Mouse (Mus musculus) cerebellum, postnatal 4 days (tissue): ENCODE measurements around the gene Cdhr4.
"Not testable (repeated sequence)": the region's sequence is repeated elsewhere in the genome, so short reads cannot be mapped to it uniquely, and the experiment has no call there.

Source experiments
- DNase-seq, 2 experiments: peaks; one replicate each; pipeline ENCODE4 v3.0.0; 2022; ENCODE audit warnings: low spot score in 2 of 2, mixed read lengths in 1 of 2

Cdhr4 gene

DNA sequence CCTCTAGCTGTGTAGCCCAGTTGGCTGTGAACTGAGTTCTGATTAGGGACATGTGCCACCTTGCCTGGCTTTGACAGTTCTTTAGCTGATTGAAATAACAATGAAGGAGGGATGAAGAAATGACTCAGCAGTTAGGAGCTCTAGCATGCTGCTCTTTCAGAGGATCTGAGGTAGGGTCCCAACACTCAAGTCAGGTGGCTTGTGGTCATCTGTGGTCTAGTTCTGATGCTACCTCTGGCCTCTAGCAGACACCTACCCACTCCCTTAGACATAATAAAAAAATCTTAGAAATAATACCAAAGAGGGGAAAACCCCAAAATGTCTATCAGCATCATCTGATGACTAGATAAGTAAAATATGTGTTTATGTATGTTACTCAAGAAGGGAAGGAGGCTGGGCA, 18.1 kb downstream of the Cdhr4 start:
- DNase-seq = no peak

DNA sequence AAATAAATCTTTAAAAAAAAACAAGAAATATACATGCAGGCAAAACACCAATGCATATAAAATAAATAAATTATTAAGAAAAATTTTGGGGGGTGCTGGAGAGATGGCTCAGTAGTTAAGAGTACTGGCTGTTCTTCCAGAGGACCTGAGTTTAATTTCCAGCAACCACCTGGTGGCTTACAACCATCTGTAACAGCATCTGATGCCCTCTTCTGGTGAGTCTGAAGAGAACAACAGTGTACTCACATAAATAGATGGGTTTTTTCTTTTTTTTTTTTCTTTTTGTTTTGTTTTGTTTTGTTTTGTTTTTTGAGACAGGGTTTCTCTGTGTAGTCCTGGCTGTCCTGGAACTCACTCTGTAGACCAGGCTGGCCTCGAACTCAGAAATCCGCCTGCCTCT, 21.3 kb downstream of the Cdhr4 start:
- DNase-seq = not testable (repeated sequence)

DNA sequence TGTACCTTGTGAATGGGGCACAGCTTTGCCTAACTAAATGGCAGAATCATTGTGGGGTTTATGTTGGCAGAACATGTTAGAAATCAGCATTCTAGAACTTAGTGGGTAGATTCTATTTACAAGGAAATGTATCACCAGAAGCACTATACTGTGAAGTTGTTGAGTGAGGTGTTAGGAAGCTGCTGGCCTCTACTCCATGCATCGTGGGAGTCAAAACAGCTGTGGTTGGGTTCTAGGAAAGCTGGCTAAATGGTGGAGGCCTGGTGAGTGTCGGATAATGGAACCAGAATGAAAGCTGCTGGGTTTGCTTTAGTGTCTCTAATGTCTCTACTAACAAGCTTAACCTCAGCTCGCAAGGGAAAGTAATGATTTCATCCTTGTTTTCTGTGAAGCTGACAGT, 24.8 kb downstream of the Cdhr4 start:
- no peak for DNase-seq

DNA sequence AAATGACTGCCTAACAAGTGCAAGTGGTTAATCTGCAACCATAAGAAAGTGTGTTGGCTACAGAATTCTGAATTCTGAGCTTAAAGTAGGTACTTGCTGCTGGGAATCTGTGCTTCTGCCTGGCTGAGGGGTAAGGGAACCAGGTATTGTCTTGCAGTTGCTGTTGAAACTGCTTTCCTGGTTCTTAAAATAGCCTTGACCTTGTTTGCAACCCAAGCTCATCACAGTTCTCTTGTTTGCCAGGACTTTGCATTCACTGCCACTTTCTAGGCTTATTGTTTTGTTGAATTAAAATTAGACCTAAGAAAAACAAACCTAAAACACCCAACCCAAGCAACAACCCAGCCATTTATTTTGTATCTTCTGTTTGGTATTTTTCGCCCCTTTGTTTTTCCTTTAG, 28.4 kb downstream of the Cdhr4 start:
- DNase-seq = no peak

DNA sequence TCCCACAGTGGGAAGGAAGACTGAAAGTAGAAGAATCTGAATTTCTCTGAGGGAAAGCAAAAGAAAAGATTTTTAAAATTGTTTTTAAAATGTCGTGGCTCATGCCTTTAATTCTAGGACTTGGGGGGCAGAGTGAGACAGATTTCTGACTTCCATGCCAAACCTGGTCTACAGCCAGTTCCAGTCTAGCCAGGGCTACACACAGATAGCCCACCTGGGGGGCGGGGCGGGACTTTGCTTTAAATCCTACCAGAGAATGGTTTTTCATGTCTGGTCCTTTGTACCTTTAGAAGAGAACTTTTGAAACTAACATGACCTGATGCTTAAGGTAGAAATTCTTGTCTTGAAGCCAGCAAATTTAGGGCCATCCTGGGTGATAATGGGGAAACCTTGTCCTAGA, 30.9 kb downstream of the Cdhr4 start:
- DNase-seq = no peak

DNA sequence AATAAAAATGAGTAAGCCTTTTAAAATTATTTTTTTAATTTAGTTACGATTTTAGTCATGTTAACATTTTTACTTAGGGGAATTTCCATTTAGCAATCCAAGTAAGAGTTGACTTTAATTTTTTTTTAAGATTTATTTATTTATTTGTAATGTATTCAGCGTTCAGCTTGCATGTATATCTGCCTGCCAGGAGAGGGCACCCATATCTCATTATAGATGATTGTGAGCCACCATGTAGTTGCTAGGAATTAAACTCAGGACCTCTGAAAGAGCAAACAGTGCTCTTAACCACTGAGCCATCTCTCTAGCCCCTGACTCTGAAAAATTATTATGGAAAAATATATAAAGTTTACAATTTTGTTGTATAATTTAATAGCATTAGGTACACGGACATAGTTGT, 34.3 kb downstream of the Cdhr4 start:
- no peak for DNase-seq

DNA sequence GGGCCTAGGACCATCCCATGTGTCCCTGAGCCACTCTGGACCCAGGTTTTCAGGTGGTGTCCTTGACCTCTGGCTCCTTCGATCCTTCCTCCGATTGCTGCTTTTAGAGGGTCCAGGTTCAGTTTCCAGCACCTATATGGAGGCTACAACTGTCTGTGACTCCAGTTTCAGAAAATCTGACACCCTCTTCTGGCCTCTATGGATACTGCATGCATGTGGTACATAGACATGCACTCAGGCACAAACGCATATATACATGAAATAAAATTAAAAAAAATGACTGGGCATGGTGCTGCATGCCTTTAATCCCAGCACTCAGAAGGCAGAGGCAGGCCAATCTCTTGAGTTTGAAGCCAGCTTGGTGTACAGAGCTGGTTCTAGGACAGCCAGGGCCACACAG, 35.6 kb downstream of the Cdhr4 start:
- no peak for DNase-seq

DNA sequence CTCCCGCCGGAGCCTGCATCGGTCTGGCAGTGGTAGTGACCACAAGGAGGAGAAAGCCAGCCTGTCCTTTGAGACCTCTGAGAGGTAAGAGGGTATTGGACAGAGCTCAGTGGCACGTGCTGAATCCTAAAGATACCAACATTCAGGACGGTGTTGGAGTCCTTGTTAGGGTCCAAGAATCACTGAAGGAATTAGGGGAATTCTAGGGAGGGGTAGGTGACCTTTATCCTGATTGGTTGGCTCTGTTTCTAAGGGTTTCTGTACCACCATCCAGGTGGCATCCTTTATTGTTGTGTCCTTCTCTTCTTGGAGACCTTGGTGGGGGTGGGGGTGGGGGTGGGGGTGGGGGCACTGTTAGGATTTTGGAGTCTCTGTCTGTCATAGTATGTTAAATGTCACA, 39.8 kb downstream of the Cdhr4 start:
- DNase-seq = no peak

DNA sequence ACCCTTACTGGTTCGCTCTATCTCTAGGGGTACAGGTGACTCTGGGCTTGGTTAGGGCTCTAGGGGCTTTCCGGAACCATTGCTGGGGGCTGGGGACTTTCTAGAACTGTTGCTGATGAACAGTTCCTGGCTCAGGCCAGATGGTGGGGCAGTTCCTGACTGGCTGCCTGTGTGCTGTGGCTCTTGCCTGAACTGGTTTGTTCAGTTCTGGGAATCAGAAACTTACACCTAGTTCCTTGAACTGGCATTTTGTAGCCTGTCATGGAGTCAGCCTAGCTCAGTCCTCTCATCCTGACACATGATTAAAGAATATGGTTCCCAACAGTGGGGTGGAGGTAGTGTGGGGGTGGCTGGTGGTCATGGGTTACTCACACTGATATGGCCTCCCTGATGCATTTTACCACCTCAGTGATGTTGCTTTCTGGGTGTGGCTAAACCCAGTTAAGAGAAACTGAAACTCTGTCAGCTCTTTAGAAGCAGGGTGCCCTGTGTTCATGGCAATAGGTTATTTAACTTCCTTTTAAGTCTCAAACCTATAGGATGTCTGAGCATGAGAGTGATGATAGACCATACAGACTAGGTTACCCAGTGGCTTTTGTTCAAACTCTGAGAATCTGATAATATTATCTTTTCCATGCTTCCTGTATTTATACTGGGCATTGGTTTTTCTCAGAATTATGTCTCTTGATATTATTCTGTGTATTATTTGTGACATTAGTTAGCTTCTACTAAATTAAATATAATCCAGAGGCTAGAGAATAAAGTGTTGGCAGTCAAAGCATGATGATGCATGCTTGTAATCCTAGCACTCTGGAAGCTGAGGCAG, 43.2 kb downstream of the Cdhr4 start:
- no peak for DNase-seq

DNA sequence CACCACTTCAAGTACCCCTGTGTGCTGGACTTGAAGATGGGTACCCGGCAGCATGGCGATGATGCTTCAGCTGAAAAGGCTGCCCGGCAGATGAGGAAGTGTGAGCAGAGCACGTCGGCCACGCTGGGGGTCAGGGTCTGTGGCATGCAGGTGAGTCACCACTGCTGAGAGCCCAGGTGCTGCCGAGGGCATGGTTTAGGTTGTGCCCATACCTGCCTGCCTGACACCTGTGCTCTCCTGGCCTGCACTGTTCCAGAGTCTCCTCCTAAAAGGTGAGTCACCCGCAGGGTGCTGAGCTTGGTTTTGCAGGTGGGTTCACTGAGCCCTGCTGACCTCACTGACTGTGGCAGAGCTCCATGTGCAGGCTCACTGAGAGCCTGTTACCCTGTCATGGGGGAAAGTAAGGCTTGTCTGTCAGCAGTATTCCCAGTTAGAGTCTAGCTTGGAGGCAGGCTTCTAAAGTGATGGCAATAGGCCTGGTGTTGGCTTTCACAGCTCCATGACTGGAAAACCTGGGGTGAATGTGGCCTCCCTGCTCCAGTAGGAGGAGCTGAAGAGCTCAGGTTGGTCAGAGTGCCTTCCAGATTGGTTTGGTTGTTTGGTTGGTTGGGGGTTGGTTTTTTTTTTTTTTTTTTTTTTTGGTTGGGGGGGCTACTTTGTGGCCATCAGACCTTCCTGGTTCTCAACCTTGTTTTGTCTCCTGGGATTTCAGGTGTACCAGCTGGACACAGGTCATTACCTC, 52.6 kb downstream of the Cdhr4 start:
- DNase-seq = no peak

DNA sequence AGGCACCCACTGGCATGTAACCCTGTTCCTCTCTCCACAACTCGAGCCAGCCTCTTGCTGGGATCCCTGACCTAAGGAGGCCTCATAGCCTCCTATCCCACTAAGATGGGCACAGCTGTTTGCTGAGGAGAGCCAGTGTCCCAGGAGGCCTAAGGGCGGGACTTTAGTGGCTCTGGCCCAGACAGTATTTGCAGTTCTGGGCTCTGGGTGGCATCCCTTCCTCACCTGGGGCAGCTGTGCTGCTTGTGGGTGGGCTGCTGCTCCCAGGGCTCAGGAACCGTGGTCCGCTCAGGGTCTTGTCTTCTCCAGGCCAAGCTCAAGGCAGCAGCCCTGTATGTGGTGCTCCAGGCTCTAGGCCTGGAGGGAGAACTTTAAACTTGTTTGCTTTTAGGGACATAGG, 54.3 kb downstream of the Cdhr4 start:
- DNase-seq = no peak

DNA sequence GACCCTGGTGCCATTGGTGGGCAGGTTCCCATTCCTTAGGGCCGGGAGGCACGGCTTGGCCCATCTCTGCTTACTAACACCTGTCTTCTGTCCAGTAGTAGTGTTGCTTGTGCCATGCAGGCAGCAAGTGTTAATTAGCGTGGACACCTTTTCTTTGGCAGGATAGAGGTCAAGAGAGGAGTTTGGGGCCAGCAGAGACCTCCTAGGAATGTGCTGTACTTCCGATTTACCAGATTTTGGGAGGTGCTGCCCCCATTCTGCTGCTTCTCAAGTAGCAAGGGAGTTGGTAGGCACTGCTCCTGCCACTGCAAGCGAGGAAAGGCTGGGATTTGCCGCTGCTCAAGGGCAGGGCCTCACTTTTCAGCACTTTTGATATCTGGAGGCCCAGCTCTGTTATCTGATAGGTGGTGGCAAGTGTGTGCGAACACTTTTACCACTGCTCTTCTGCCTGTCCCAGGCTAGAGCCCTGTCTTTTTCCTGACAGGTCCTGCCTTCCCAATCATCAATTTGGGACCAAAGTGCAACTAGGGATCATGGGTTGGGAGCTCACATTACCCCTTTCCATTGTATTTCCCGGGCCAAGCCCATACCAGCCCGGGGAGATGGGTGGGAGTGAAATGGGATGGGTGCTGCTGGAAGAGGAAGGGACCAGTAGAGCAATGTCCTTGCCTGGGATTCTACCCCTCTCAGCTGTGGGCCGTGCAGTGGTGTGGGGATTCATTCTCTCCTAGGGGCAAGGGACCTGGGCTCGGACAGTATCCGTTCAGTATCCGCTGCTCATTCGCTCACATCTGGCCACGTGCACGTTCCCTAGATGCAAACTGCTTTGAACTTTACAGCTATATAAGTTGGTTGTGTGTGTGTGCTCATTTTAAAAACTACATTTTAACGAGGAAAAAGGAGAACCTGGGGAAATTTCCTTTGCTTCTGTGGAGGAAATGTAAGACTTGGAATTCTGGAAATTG, 55.6 kb downstream of the Cdhr4 start:
- no peak for DNase-seq

DNA sequence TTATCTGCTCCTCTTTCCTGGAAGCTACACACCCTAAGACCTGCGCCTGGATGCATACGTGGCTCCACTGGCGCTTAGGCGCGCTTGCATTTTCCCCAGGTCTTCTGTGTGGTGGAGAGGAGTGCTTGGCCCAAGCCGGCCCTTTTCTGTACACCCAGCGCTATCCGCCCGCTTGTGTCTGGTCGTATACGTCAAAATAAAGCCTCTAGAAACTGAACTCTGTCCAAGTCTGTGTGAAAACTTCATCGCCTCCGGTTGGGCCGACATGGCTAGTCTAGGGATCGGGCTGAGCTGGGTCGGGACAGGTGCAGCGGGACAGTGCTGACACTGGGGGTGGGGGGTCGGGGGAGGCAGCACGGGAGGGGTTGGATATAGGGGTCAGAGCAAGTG, 56.3 kb downstream of the Cdhr4 start:
- no peak for DNase-seq

DNA sequence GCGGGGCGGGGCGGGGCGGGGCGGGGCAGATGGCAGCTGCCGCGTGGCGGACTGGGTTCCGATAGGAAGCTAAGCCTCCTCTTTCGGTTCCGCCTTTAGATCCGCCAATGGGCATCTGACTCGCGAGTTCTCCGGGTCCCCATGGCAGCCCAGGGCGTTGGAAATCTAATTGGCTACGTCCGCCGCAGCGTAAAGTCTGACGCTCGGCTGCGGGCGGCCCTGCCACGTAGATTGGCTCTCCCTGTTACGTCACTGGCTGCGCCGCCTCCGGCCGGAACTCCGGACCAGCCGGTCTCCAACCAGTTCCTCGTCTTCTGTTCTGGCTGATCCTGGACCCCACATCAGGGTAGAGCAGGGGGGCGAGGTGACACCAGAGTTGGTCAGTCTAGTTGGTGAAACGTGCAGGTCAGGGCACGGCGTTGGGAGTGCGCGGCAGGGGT, 56.7 kb downstream of the Cdhr4 start, which contains the start of gene Gmppb:
Gmppb (plus strand) TSS at position 227 of the 440 bp plus-strand sequence.
- DNase-seq = peak; percentile 84 to 92
